Mouse (Mus musculus) forebrain, embryonic 12.5 days (tissue): ENCODE data around the gene Sf3b1. TPM values are rescaled to one million over a fixed set of nuclear protein-coding genes. Genes with fewer than 3 reads are reported as not detected.
"Not testable (repeated sequence)": the region's sequence is repeated elsewhere in the genome, so short reads cannot be mapped to it uniquely, and the experiment has no call there.

ENCODE experiments used
- ATAC-seq: fragments of 200-750 bp; cut with Nextera tagmentation; 2 replicates; pipeline ENCODE4 v1.8.0; 2017; ENCODE audit warnings: moderate TSS enrichment; ENCODE audit not compliant: low FRiP score
- H3K27ac ChIP-seq: fragments of 300-500 bp; sonication (generic); 2 replicates; pipeline ENCODE4 v1.5.1; 2016; ENCODE audit warnings: mild to moderate bottlenecking
- H3K27me3 ChIP-seq: fragments of 300-500 bp; sonication (generic); 2 replicates; pipeline ENCODE4 v1.6.1; 2016; ENCODE audit warnings: mild to moderate bottlenecking
- H3K36me3 ChIP-seq: fragments of 300-500 bp; sonication (generic); replicated peaks from 2 replicates; pipeline ENCODE4 v1.6.1; 2016; ENCODE audit warnings: mild to moderate bottlenecking
- H3K4me1 ChIP-seq: fragments of 300-500 bp; sonication (generic); 2 replicates; pipeline ENCODE4 v1.6.1; 2016
- H3K4me2 ChIP-seq: fragments of 300-500 bp; sonication (generic); 2 replicates; pipeline ENCODE4 v1.6.1; 2016; ENCODE audit warnings: mild to moderate bottlenecking, moderate library complexity
- H3K4me3 ChIP-seq: fragments of 300-500 bp; sonication (generic); replicated peaks from 2 replicates; pipeline ENCODE4 v1.5.1; 2016; ENCODE audit warnings: mild to moderate bottlenecking
- H3K9ac ChIP-seq: fragments of 300-500 bp; sonication (generic); 2 replicates; pipeline ENCODE4 v1.6.1; 2016; ENCODE audit warnings: mild to moderate bottlenecking
- H3K9me3 ChIP-seq: fragments of 300-500 bp; sonication (generic); 2 replicates; pipeline ENCODE4 v1.6.1; 2016
- WGBS: fragments of 180-500 bp; shearing (Covaris S2); methylation state at CpG from one replicate; pipeline ENCODE4 v1.1.7; 2016; 5-methylcytosine and 5-hydroxymethylcytosine counted together
- polyA plus RNA-seq: library from polyadenylated mRNA; unstranded; fragments of >200 nt; fragmentation: Nextera tagmentation; extraction: Ambion mirVana; gene quantifications from 2 replicates; pipeline ENCODE4 v1.2.1, GENCODE M21; 2016

The Sf3b1 gene
- polyA plus RNA-seq, 1 experiment from 2014 or later = 376 TPM

DNA sequence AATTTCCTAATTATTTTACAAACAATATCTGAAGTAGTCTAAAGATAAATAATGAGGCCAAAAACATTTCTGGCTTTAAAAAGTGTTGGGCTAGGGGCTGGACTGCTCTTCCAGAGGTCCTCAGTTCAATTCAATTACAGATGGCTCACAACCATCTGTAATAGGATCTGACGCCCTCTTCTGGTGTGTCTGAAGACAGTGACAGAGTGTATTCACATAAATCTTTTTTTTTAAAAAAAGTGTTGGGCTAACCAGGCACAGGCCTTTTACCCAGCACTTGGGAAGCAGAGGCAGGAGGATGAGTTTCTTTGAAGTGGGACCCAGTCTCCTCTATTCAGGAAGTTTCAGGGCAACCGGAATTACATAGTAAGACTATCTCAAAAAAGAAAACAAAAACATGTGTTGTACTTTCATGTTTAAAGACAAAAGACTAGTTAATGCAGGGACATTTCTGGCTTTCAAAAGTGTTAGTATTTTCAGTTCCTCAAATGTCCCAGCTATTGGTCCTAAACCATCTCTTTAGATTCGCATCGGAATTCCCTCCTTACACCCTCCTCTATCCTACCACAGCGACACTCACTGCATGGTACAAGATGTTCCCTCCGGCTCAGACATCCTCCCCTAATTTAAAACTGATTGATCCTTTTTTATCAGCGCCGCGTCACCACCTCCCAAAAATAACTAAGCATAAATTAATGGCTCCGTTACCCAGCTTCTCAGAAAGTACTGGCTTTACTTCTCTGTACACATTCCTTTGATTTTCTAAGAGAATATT, 1.4 kb downstream of the Sf3b1 start:
- H3K9ac ChIP-seq = peak overlapping the region; percentile 88
- H3K4me3 ChIP-seq = peak overlapping the region; percentile 98
- no peak overlapping the region for H3K27ac ChIP-seq
- ATAC-seq = no peak
- H3K36me3 ChIP-seq = no peaks in the 10 kb centered on the region
- peaks cover 11% of the 10 kb centered on the region for H3K4me1 ChIP-seq
- WGBS = 21% methylated on average over 10 of the region's 10 CpGs
- H3K4me2 ChIP-seq = peak overlapping the region; percentile 78
- no peaks in the 10 kb centered on the region for H3K27me3 ChIP-seq
- no peaks in the 10 kb centered on the region for H3K9me3 ChIP-seq

DNA sequence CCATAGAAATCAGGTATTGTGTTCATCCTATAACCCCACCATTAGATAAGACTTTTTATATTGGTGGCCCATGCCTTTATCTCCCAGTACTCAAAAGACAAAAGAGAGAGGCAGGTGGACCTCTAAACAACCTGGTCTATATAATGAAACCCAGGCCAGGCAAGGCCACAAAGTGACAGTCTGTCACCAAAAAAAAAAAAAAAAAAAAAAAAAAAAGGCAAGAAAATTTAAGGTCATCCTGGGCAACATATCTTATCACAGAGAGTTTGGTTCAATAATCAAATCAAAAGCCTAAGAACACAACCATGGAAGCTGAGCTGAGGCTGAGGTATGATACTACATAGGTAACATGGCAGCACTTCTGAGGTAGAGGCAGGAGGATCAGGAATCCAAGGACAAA, 5.4 kb downstream of the Sf3b1 start:
- H3K4me1 ChIP-seq = peaks cover 9% of the 10 kb centered on the region
- no peaks in the 10 kb centered on the region for H3K9me3 ChIP-seq
- peaks cover 20% of the 10 kb centered on the region for H3K36me3 ChIP-seq
- no peak overlapping the region for H3K27ac ChIP-seq
- no peaks in the 10 kb centered on the region for H3K27me3 ChIP-seq
- no peak overlapping the region for H3K9ac ChIP-seq
- H3K4me2 ChIP-seq = no peak overlapping the region
- ATAC-seq = no peak
- no peak overlapping the region for H3K4me3 ChIP-seq

DNA sequence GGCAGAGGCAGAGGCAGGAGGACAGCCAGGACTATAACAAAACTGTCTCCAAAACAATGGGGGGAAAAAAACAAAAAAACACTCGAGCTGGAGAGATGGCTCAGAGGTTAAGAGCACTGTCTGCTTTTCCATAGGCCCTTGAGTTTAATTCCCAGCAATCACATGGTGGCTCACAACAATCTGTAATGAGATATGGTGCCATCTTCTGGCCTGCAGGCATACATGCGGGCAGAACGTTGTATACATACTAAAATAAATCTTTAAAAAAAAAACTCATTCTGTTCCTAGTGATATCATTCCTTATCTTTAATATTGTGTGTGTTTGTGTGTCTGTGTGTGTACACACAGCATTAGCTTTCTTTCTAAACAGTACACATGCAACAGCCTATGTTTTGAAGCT, 14.8 kb downstream of the Sf3b1 start:
- no peak for ATAC-seq
- H3K27me3 ChIP-seq = no peaks in the 10 kb centered on the region
- no peak overlapping the region for H3K27ac ChIP-seq
- WGBS = 56% methylated on average over 3 of the region's 3 CpGs
- H3K9ac ChIP-seq = no peak overlapping the region
- H3K4me1 ChIP-seq = no peaks in the 10 kb centered on the region
- peaks cover 70% of the 10 kb centered on the region for H3K36me3 ChIP-seq
- H3K4me2 ChIP-seq = no peak overlapping the region
- H3K4me3 ChIP-seq = no peak overlapping the region
- H3K9me3 ChIP-seq = no peaks in the 10 kb centered on the region

DNA sequence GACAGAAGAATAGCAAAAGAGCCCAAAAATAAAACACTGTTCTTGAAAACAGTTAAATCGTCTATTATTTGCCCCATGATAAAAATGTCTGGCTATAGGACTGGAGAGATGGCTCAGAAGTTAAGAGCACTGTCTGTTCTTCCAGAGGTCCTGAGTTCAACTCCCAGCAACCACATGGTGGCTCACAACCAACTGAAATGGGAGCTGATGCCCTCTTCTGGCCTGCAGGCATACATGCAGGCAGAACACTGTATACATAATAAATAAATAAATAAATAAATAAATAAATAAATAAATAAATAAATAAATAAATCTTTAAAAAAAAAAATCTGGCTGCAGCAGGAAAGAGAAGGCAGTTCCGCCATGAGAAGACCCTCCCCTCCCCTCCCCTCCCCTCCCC, 19.0 kb downstream of the Sf3b1 start:
- not testable (repeated sequence) for H3K9me3 ChIP-seq, H3K9ac ChIP-seq, H3K4me1 ChIP-seq, ATAC-seq, H3K27ac ChIP-seq, H3K4me3 ChIP-seq, H3K4me2 ChIP-seq, H3K27me3 ChIP-seq
- H3K36me3 ChIP-seq = peaks cover 71% of the 10 kb centered on the region
- 94% methylated on average over 2 of the region's 2 CpGs for WGBS

DNA sequence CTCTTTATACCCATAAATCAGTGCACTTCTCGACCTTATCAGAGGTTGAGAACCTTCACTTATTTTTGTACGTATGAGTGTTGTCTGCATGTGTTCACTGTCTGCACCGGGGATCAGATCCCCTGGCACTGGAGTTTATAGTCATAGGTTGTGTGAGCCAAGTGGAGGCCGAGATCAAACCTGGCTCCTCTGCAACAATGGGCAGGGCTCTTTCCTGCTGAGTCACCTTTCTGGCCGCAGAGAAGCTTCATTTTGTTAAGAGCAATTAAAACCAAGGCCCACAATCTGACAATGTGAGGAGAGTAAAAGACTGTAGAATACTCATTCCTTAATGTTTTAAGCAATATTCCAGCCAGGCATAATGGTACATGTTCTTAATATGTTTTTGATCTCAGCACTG, 33.7 kb downstream of the Sf3b1 start:
- H3K4me2 ChIP-seq = no peak overlapping the region
- no peaks in the 10 kb centered on the region for H3K9me3 ChIP-seq
- 93% methylated on average over 5 of the region's 5 CpGs for WGBS
- no peaks in the 10 kb centered on the region for H3K4me1 ChIP-seq
- no peak overlapping the region for H3K27ac ChIP-seq
- ATAC-seq = no peak
- H3K9ac ChIP-seq = no peak overlapping the region
- H3K36me3 ChIP-seq = peaks cover 84% of the 10 kb centered on the region
- no peaks in the 10 kb centered on the region for H3K27me3 ChIP-seq
- no peak overlapping the region for H3K4me3 ChIP-seq

DNA sequence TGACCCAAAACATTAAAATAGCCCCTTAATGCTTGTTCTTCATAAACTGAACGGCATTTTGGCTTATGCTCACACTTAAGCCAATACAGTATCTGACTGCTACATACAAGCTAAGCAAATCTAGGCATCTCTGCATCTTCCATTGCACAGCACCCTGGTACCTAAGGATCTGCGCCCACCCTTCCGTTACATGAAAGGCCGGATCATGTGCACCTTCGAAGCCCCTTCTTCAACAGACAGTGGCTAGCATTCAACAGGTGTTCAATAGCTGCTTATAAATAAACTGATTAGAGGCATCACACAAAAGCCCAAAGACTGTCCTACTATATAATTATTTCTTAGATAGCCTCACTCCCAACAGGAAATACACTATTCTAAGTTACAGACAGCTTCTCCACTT, 41.0 kb downstream of the Sf3b1 start:
- Histone ChIP-seq H3K9ac (no peak overlapping the region), H3K4me3 (no peak overlapping the region), H3K4me2 (no peak overlapping the region), H3K27ac (no peak overlapping the region), H3K36me3 (peaks cover 45% of the 10 kb centered on the region), H3K27me3 (no peaks in the 10 kb centered on the region), H3K9me3 (no peaks in the 10 kb centered on the region), H3K4me1 (no peaks in the 10 kb centered on the region)
- WGBS = 96% methylated on average over 5 of the region's 5 CpGs
- no peak for ATAC-seq

DNA sequence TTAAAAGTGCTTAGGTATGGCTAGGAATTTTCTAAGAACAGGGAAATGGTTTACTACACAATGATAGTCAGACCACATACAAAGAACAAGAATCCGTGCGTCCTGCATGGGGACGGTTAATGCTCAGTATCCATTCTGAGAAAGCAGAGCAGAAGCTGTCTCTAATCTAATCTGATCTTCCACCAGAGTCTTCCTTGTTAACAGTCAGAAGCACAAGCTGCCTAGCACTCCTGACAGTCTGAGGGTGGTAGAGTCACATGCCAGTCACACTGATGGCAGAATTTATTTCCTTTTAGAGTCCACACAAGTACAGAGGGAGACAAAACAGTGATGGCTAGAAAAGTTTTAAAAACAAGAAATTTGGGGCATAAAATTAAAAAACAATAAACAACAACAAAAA, 41.5 kb downstream of the Sf3b1 start:
- 92% methylated on average over 3 of the region's 3 CpGs for WGBS
- no peak for ATAC-seq

DNA sequence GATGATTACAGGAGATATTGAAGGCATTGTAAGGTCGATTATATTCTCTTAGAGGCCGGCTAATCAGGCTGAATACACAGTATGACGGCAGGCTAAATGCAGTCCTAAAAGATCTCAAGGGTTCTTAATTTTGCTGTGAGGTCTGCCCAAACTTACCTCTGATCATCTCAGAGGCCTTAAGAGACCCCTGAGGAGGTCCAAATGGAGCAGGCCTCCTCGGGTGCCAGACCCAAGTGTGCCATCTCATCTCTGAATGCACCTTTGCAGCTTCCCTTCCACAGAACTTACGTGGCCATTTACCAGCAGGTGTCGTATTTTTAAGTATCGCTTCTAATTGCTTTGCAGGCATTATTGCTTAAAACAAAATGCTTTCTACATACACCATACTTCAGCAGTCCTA, 43.1 kb downstream of the Sf3b1 start:
- Histone ChIP-seq H3K4me1 (no peaks in the 10 kb centered on the region), H3K9me3 (no peaks in the 10 kb centered on the region), H3K36me3 (peaks cover 27% of the 10 kb centered on the region), H3K4me2 (no peak overlapping the region), H3K4me3 (no peak overlapping the region), H3K27ac (no peak overlapping the region), H3K27me3 (no peaks in the 10 kb centered on the region), H3K9ac (no peak overlapping the region)
- WGBS = 89% methylated on average over 7 of the region's 7 CpGs
- ATAC-seq = no peak

More for the DNA sequence above, 41.5 kb downstream of the Sf3b1 start:
- no peak overlapping the region for H3K9ac ChIP-seq
- no peak overlapping the region for H3K4me2 ChIP-seq
- H3K27me3 ChIP-seq = no peaks in the 10 kb centered on the region
- H3K4me3 ChIP-seq = no peak overlapping the region
- no peak overlapping the region for H3K27ac ChIP-seq
- no peaks in the 10 kb centered on the region for H3K9me3 ChIP-seq
- H3K36me3 ChIP-seq = peaks cover 41% of the 10 kb centered on the region
- no peaks in the 10 kb centered on the region for H3K4me1 ChIP-seq

DNA sequence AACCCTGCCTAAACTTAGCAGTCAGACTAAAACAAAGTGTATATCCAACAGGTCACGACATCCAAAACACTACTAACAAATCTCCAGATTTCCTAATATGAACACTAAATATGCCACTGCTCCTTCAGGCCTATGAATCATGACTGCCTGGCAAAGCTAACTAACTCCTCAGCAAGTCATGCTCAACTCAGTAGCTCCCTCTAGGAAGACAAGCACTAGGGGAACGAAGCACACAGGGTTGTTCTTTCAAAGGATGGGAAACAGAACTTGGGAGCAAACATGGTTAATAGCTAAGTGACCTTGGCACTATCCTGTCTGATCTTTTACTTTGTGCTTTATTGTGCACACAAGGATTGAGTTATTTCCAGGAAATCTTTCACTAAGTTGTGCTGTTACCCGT, 43.9 kb downstream of the Sf3b1 start:
- no peak overlapping the region for H3K4me3 ChIP-seq
- no peak overlapping the region for H3K27ac ChIP-seq
- no peak overlapping the region for H3K9ac ChIP-seq
- 67% methylated on average over 3 of the region's 3 CpGs for WGBS
- H3K36me3 ChIP-seq = peaks cover 24% of the 10 kb centered on the region
- H3K4me2 ChIP-seq = no peak overlapping the region
- H3K9me3 ChIP-seq = no peaks in the 10 kb centered on the region
- H3K27me3 ChIP-seq = no peaks in the 10 kb centered on the region
- no peaks in the 10 kb centered on the region for H3K4me1 ChIP-seq
- no peak for ATAC-seq

DNA sequence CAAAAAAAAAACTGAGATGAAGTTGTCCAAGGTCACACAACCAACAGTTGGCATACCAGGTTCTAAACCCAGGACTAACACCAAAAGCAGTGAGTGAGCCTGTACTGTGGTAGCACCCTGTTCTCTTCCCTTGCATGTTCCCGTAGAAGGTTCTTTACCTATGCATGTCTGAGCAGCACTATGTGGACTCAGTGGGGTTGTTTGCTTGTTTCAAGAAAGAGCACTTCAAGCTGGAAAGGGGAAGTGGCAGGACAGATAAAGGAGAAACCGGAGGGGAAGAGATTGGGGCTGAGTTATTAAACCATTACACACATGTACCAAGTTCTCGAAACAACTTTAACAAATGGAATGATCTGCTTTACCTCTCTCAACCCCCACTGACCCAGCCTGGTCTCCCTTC, 44.6 kb downstream of the Sf3b1 start:
- Histone ChIP-seq H3K4me1 (no peaks in the 10 kb centered on the region), H3K9ac (no peak overlapping the region), H3K4me3 (no peak overlapping the region), H3K27me3 (no peaks in the 10 kb centered on the region), H3K4me2 (no peak overlapping the region), H3K27ac (no peak overlapping the region), H3K9me3 (no peaks in the 10 kb centered on the region), H3K36me3 (peaks cover 20% of the 10 kb centered on the region)
- no peak for ATAC-seq
- WGBS = 92% methylated on average over 3 of the region's 3 CpGs

DNA sequence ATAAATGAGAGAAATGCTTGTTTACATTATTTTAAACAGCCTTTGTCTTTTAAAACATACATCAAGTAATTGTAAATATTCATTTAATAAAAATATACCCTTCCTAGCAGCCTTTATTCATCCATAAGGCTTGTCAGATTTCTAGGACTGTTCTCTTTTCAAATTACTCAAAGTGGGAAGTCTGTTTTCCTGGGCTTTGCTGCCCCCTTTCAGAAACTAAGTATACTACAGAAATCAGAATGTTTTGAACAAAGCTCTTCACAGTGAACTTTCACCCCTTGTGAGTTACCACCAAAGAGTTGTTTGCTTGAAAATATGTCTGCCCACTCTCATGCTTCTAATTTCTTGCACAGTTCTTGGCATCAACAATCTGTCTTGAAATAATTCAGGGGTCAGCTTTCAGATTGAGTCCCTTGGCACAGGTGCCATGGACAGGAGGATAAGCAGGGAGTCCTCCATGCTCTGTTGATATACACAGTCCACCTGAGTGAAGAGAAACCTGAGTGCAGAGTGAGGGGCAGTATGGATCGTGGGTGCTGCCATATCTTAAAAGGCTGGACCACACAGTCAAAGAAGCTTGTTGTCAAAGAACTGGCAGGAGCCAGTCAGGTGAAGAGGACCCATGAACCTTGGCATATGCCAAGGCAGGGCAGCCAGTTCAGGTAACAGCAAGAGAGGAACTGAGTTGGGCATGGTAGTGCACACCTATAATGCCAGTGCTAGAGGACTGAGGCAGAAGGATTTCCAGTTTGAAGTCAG, 47.9 kb downstream of the Sf3b1 start:
- ATAC-seq = 0 out of 2 replicates have a peak, but pooled peaks have one; percentile 27
- Histone ChIP-seq H3K9ac (no peak overlapping the region), H3K27ac (no peak overlapping the region), H3K4me2 (no peak overlapping the region), H3K27me3 (no peaks in the 10 kb centered on the region), H3K4me3 (no peak overlapping the region), H3K9me3 (no peaks in the 10 kb centered on the region), H3K36me3 (no peaks in the 10 kb centered on the region; the same call in 1 of the 2 replicates), H3K4me1 (no peaks in the 10 kb centered on the region)
- WGBS = 77% methylated on average over 1 of the region's 1 CpGs

DNA sequence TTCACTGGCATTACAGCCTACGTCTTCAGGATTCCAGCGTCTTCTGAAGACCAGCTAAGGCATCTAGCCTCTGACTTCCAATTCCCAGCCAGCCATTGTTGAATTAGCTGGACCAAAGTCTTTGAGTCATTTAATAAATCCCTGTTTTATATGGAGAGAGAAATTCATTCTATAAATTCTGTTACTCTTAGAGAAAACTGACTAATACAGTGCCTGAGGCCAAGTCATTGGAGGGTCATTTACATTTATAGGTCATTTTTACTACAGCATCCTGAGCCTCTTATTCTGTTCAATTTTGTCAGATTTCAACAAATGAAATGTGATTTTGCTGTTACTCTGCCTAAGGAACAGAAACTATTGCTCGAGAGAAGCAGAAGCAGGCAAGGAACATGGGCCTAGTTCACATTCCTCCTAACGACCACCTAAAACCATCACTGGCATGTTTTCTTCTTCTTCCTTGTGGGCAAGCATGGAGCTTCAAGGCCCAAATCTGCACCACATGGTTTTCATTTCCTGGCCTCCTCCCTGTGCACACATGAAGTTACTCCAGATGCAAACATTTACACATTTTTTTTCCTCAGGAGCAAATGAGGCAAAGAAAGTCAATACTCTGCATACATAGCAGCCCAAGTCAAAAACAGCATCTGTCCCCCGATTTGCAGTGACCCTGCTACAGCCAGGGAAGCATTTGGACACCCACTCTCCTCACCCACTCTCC, 55.4 kb downstream of the Sf3b1 start:
- Histone ChIP-seq H3K9ac (no peak overlapping the region), H3K4me2 (no peak overlapping the region), H3K4me3 (no peak overlapping the region), H3K9me3 (no peaks in the 10 kb centered on the region), H3K27me3 (no peaks in the 10 kb centered on the region), H3K27ac (no peak overlapping the region; the same call in 1 of the 2 replicates), H3K4me1 (no peaks in the 10 kb centered on the region), H3K36me3 (no peaks in the 10 kb centered on the region)
- ATAC-seq = no peak
- WGBS = 85% methylated on average over 5 of the region's 5 CpGs
